Mouse (Mus musculus): ENCODE measurements around the gene Ccdc134. TPM values are rescaled to one million over a fixed set of nuclear protein-coding genes. Genes with fewer than 3 reads are reported as not detected.

Gene Ccdc134
- polyA plus RNA-seq, 1 experiment from 2014 or later: 4.2 TPM

DNA sequence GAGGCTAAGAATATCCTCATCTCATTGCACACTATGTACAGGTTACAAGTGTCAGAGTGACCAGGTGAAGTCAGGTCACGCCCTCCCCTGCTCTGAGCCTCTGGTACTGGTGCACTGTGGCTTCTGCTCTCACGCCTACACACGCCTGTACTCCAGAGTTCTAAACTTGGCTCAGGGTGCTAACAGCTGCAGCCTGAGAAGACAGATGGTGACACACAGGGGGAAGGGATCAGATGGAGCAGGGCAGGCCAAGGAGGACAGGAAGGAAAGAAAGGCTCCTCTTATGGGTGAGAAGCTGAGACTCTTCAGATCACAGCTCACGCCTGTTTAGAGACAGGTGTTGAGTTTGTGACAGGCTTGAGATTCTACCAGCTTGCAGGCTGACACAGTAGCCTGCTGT is 7.7 kb downstream of the Ccdc134 start:
- no peak overlapping the region for H3K9ac ChIP-seq (ENCODE audit: low read depth, low read length)
- no peak overlapping the region for H3K4me3 ChIP-seq (ENCODE audit: low read depth, low read length)
- no peak for ATAC-seq
- H3K9me3 ChIP-seq (ENCODE audit: control insufficient read depth): no peaks in the 10 kb centered on the region
- no peak for TF ChIP-seq CTCF (IDR thresholded peaks at IDR 0.05; ENCODE audit: low read depth)
- H3K27ac ChIP-seq (ENCODE audit: low read depth, low read length): no peak overlapping the region
- no peak overlapping the region for H3K4me2 ChIP-seq (replicated peaks; ENCODE audit: low read depth)
- no peaks in the 10 kb centered on the region for H3K4me1 ChIP-seq (replicated peaks; ENCODE audit: control insufficient read depth, insufficient read depth, low read length)
- 81% methylated on average over 4 of the region's 4 CpGs for WGBS
- H3K27me3 ChIP-seq (replicated peaks; ENCODE audit: control insufficient read depth, insufficient read depth, low read length): no peaks in the 10 kb centered on the region; the same call in 1 of the 2 replicates
- no peaks in the 10 kb centered on the region; the same call in 1 of the 2 replicates for H3K36me3 ChIP-seq (ENCODE audit: control insufficient read depth, insufficient read depth)

DNA sequence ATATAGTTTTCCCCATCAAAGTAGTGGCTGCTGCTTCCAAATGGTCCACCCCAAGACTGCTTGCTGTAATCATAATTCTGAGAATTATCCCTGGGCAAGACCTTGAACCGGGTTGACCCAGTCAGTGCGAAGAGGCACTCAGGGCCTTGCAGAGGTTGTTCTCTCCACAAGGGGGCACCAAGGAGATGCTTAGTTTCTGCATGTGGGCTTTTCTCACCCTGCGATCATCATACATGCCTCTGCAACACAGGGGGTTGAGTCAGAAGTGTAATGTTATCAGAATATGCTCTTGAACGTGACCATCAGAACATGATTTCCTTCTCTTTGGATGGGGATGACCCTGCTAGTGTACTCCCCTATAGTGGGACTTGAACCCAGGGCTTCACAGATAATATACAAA is 10.8 kb downstream of the Ccdc134 start:
- 56% methylated on average over 4 of the region's 4 CpGs for WGBS
- Histone ChIP-seq H3K4me1 (replicated peaks; ENCODE audit: control insufficient read depth, insufficient read depth, low read length) (no peaks in the 10 kb centered on the region), H3K4me2 (replicated peaks; ENCODE audit: low read depth) (no peak overlapping the region), H3K27me3 (replicated peaks; ENCODE audit: control insufficient read depth, insufficient read depth, low read length) (no peaks in the 10 kb centered on the region), H3K4me3 (ENCODE audit: low read depth, low read length) (no peak overlapping the region), H3K36me3 (ENCODE audit: control insufficient read depth, insufficient read depth) (no peaks in the 10 kb centered on the region; the same call in 1 of the 2 replicates), H3K9ac (ENCODE audit: low read depth, low read length) (no peak overlapping the region), H3K27ac (ENCODE audit: low read depth, low read length) (no peak overlapping the region), H3K9me3 (ENCODE audit: control insufficient read depth) (no peaks in the 10 kb centered on the region)
- peak; percentile 89 for TF ChIP-seq CTCF (IDR thresholded peaks at IDR 0.05; ENCODE audit: low read depth)
- 0 out of 2 replicates have a peak, but pooled peaks have one; percentile 23 for ATAC-seq

DNA sequence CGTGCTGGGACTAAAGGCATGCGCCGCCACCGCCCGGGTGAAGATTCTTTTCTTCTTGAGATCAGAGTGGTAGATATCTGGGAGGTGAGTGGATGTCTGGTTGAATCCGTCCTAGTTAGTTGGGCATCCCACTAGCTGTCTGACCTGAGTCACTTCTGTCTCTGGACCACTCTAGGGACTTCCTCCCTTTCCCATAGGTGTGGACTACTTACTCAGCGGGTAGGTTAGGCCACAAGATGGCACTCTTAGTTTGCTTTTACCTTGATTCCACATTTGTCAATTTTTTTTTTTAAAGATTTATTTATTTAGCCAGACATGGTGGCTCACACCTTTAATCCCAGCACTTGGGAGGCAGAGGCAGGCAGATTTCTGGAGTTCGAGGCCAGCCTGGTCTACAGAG is 11.5 kb downstream of the Ccdc134 start:
- peak; percentile 64 for TF ChIP-seq CTCF (IDR thresholded peaks at IDR 0.05; ENCODE audit: low read depth)
- Histone ChIP-seq H3K4me2 (replicated peaks; ENCODE audit: low read depth) (no peak overlapping the region), H3K9ac (ENCODE audit: low read depth, low read length) (no peak overlapping the region), H3K27me3 (replicated peaks; ENCODE audit: control insufficient read depth, insufficient read depth, low read length) (no peaks in the 10 kb centered on the region), H3K4me3 (ENCODE audit: low read depth, low read length) (no peak overlapping the region), H3K27ac (ENCODE audit: low read depth, low read length) (no peak overlapping the region), H3K4me1 (replicated peaks; ENCODE audit: control insufficient read depth, insufficient read depth, low read length) (0 out of 2 replicates have a peak, but pooled peaks cover under 1% of the 10 kb centered on the region), H3K9me3 (ENCODE audit: control insufficient read depth) (no peaks in the 10 kb centered on the region), H3K36me3 (ENCODE audit: control insufficient read depth, insufficient read depth) (no peaks in the 10 kb centered on the region; the same call in 1 of the 2 replicates)
- 89% methylated on average over 8 of the region's 8 CpGs for WGBS
- ATAC-seq: no peak

DNA sequence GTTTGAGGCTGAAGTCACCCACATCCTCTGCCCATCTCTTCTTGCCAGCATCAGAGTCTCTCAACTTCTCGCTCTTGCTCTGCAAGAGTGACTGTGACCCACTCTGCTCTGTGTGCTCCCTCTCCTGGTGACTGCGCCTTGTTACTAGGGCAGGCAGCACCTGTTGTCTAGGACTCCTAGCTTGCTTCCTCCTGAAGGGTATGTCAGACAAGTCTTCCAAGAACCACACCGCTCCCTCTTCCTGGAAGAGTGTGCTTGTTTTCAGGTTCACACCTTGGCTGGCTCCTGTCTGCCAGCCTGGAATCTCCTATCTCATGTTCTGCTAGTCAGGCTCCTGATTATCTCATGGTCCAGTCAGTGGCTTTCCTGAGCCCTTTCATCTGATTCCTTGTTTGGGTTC is 12.6 kb downstream of the Ccdc134 start:
- H3K4me3 ChIP-seq (ENCODE audit: low read depth, low read length): no peak overlapping the region
- no peak overlapping the region for H3K9ac ChIP-seq (ENCODE audit: low read depth, low read length)
- WGBS: 76% methylated on average over 3 of the region's 3 CpGs
- no peaks in the 10 kb centered on the region for H3K9me3 ChIP-seq (ENCODE audit: control insufficient read depth)
- H3K36me3 ChIP-seq (ENCODE audit: control insufficient read depth, insufficient read depth): no peaks in the 10 kb centered on the region; the same call in 1 of the 2 replicates
- H3K4me2 ChIP-seq (replicated peaks; ENCODE audit: low read depth): no peak overlapping the region
- ATAC-seq: peak; percentile 55
- no peak overlapping the region for H3K27ac ChIP-seq (ENCODE audit: low read depth, low read length)
- 0 out of 2 replicates have a peak, but pooled peaks cover 6% of the 10 kb centered on the region for H3K4me1 ChIP-seq (replicated peaks; ENCODE audit: control insufficient read depth, insufficient read depth, low read length)
- TF ChIP-seq CTCF (IDR thresholded peaks at IDR 0.05; ENCODE audit: low read depth): peak; percentile 64
- H3K27me3 ChIP-seq (replicated peaks; ENCODE audit: control insufficient read depth, insufficient read depth, low read length): no peaks in the 10 kb centered on the region

DNA sequence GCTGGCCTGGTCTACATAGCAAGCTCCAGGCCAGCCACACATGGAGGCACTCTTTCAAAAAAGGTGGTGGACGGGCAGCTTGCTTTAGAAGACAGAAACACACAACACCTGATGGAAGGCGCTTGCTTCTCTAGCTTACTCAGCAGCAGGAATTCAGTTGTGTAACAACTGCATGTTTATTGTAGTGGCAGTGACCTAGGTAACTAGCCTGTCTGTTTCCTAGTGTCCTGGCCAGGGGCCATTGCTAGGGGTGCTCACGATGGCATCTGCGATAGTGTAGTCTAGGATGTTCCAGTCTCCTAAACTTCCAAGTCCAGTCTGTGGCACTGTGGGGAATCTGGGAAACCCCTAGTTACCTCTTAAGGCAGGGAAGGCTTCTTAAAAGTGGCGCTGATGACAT is 16.4 kb downstream of the Ccdc134 start:
- no peak overlapping the region for H3K4me3 ChIP-seq (ENCODE audit: low read depth, low read length)
- H3K27me3 ChIP-seq (replicated peaks; ENCODE audit: control insufficient read depth, insufficient read depth, low read length): no peaks in the 10 kb centered on the region
- no peaks in the 10 kb centered on the region for H3K36me3 ChIP-seq (ENCODE audit: control insufficient read depth, insufficient read depth)
- no peak for TF ChIP-seq CTCF (IDR thresholded peaks at IDR 0.05; ENCODE audit: low read depth)
- no peak for ATAC-seq
- H3K4me1 ChIP-seq (replicated peaks; ENCODE audit: control insufficient read depth, insufficient read depth, low read length): peaks cover 6% of the 10 kb centered on the region; the same call in 1 of the 2 replicates
- WGBS: 60% methylated on average over 5 of the region's 5 CpGs
- no peak overlapping the region for H3K4me2 ChIP-seq (replicated peaks; ENCODE audit: low read depth)
- no peak overlapping the region for H3K9ac ChIP-seq (ENCODE audit: low read depth, low read length)
- H3K9me3 ChIP-seq (ENCODE audit: control insufficient read depth): no peaks in the 10 kb centered on the region
- H3K27ac ChIP-seq (ENCODE audit: low read depth, low read length): peak overlapping the region; percentile 9

DNA sequence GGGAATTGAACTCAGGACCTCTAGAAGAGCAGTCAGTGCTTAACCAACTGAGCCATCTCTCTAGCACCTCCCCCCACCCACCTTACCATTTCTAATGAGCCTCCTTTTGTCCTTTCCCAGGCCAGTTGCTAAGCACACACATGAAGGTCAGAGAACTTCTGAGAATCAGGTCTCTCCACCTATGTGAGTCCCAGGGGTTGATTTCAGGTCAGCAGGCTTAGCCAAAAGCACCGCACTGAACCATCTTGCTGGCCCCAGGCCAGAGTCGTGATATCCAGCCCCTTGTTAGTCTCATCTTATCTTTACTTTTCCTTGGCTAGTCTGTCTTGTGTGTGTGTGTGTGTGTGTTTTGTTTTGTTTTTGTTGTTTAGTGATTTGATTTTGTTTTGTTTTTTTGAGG is 17.7 kb downstream of the Ccdc134 start:
- H3K9ac ChIP-seq (ENCODE audit: low read depth, low read length): no peak overlapping the region
- H3K9me3 ChIP-seq (ENCODE audit: control insufficient read depth): no peaks in the 10 kb centered on the region
- no peak overlapping the region for H3K27ac ChIP-seq (ENCODE audit: low read depth, low read length)
- no peaks in the 10 kb centered on the region for H3K27me3 ChIP-seq (replicated peaks; ENCODE audit: control insufficient read depth, insufficient read depth, low read length)
- 25% methylated on average over 2 of the region's 2 CpGs for WGBS
- no peaks in the 10 kb centered on the region for H3K36me3 ChIP-seq (ENCODE audit: control insufficient read depth, insufficient read depth)
- no peak overlapping the region for H3K4me2 ChIP-seq (replicated peaks; ENCODE audit: low read depth)
- ATAC-seq: no peak
- no peak for TF ChIP-seq CTCF (IDR thresholded peaks at IDR 0.05; ENCODE audit: low read depth)
- no peak overlapping the region for H3K4me3 ChIP-seq (ENCODE audit: low read depth, low read length)
- H3K4me1 ChIP-seq (replicated peaks; ENCODE audit: control insufficient read depth, insufficient read depth, low read length): peaks cover 6% of the 10 kb centered on the region; the same call in 1 of the 2 replicates
